Mouse (Mus musculus): ENCODE data around the gene Crebzf. TPM values are rescaled to one million over a fixed set of nuclear protein-coding genes. Genes with fewer than 3 reads are reported as not detected.

The Crebzf gene
- polyA plus RNA-seq, 1 experiment, result 17.0 TPM

GRCm38 (mm10) chr7:90461441-90461840 lies 18.9 kb downstream of the Crebzf start:
- Histone ChIP-seq H3K36me3 (ENCODE audit: control insufficient read depth, insufficient read depth) (no peaks in the 10 kb centered on the region), H3K27me3 (ENCODE audit: control insufficient read depth, insufficient read depth, insufficient read length) (no peaks in the 10 kb centered on the region), H3K79me2 (ENCODE audit: control insufficient read depth, insufficient read depth) (peaks cover 4% of the 10 kb centered on the region), H3ac (ENCODE audit: control insufficient read depth, insufficient read length, low read depth) (no peak overlapping the region), H3K4me3 (ENCODE audit: insufficient read depth, poor library complexity, severe bottlenecking) (no peak overlapping the region), H3K79me3 (ENCODE audit: low read depth) (no peaks in the 10 kb centered on the region)
- TF ChIP-seq CEBPB (IDR thresholded peaks at IDR 0.05; ENCODE audit: low read depth), result no peak
- TF ChIP-seq MYOG (IDR thresholded peaks at IDR 0.05; ENCODE audit: control insufficient read depth, extremely low read depth, insufficient read length), result no peak
- no peak for TF ChIP-seq FOSL1 (IDR thresholded peaks at IDR 0.05; ENCODE audit: insufficient read depth, low read length, poor library complexity, severe bottlenecking)
- no peak for TF ChIP-seq CTCF (IDR thresholded peaks at IDR 0.05; ENCODE audit: control insufficient read depth, insufficient read depth, insufficient read length)
- no peak for TF ChIP-seq USF1 (IDR thresholded peaks at IDR 0.05; ENCODE audit: low read depth)
- TF ChIP-seq MAX (IDR thresholded peaks at IDR 0.05), result no peak
- no peak for TF ChIP-seq MYOD1 (IDR thresholded peaks at IDR 0.05; ENCODE audit: control insufficient read depth, insufficient read length, low read depth)

- H3ac ChIP-seq (ENCODE audit: control insufficient read depth, insufficient read length, low read depth), result no peak overlapping the region
- TF ChIP-seq CTCF (IDR thresholded peaks at IDR 0.05; ENCODE audit: control insufficient read depth, insufficient read depth, insufficient read length) (no peak), USF1 (IDR thresholded peaks at IDR 0.05; ENCODE audit: low read depth) (no peak), FOSL1 (IDR thresholded peaks at IDR 0.05; ENCODE audit: insufficient read depth, low read length, poor library complexity, severe bottlenecking) (no peak), MYOG (IDR thresholded peaks at IDR 0.05; ENCODE audit: control insufficient read depth, extremely low read depth, insufficient read length) (no peak), MAX (IDR thresholded peaks at IDR 0.05) (no peak), MYOD1 (IDR thresholded peaks at IDR 0.05; ENCODE audit: control insufficient read depth, insufficient read length, low read depth) (no peak), CEBPB (IDR thresholded peaks at IDR 0.05; ENCODE audit: low read depth) (no peak)
- H3K36me3 ChIP-seq (ENCODE audit: control insufficient read depth, insufficient read depth), result peaks cover 4% of the 10 kb centered on the region
- H3K79me2 ChIP-seq (ENCODE audit: control insufficient read depth, insufficient read depth), result peaks cover 5% of the 10 kb centered on the region
- no peaks in the 10 kb centered on the region for H3K27me3 ChIP-seq (ENCODE audit: control insufficient read depth, insufficient read depth, insufficient read length)
- H3K4me3 ChIP-seq (ENCODE audit: insufficient read depth, poor library complexity, severe bottlenecking), result no peak overlapping the region
- no peaks in the 10 kb centered on the region for H3K79me3 ChIP-seq (ENCODE audit: low read depth)
Observed at GRCm38 (mm10) chr7:90473511-90473910, 31.0 kb downstream of the Crebzf start.

GRCm38 (mm10) chr7:90475793-90476312 lies 33.3 kb downstream of the Crebzf start, which contains the start of gene Tmem126b:
Gene Tmem126b, minus strand, starts transcription at chr7:90476001.
- H3K79me3 ChIP-seq (ENCODE audit: low read depth), result no peaks in the 10 kb centered on the region

GRCm38 (mm10) chr7:90476313-90477245 lies 34.0 kb downstream of the Crebzf start, which contains the start of gene Dlg2:
Gene Dlg2, plus strand, starts transcription at chr7:90476672.
- H3K27me3 ChIP-seq (ENCODE audit: control insufficient read depth, insufficient read depth, insufficient read length), result no peaks in the 10 kb centered on the region
- no peaks in the 10 kb centered on the region for H3K79me3 ChIP-seq (ENCODE audit: low read depth)
- TF ChIP-seq FOSL1 (IDR thresholded peaks at IDR 0.05; ENCODE audit: insufficient read depth, low read length, poor library complexity, severe bottlenecking) (no peak), USF1 (IDR thresholded peaks at IDR 0.05; ENCODE audit: low read depth) (no peak), MAX (IDR thresholded peaks at IDR 0.05) (no peak), MYOG (IDR thresholded peaks at IDR 0.05; ENCODE audit: control insufficient read depth, extremely low read depth, insufficient read length) (no peak), CTCF (IDR thresholded peaks at IDR 0.05; ENCODE audit: control insufficient read depth, insufficient read depth, insufficient read length) (no peak), CEBPB (IDR thresholded peaks at IDR 0.05; ENCODE audit: low read depth) (no peak), MYOD1 (IDR thresholded peaks at IDR 0.05; ENCODE audit: control insufficient read depth, insufficient read length, low read depth) (no peak)
- peaks cover 5% of the 10 kb centered on the region for H3K79me2 ChIP-seq (ENCODE audit: control insufficient read depth, insufficient read depth)
- H3K36me3 ChIP-seq (ENCODE audit: control insufficient read depth, insufficient read depth), result no peaks in the 10 kb centered on the region
- peak within 1 kb of the TSS; percentile 44 for H3K4me3 ChIP-seq (ENCODE audit: insufficient read depth, poor library complexity, severe bottlenecking)
- H3ac ChIP-seq (ENCODE audit: control insufficient read depth, insufficient read length, low read depth), result peak within 1 kb of the TSS; percentile 62

More at GRCm38 (mm10) chr7:90475793-90476312, 33.3 kb downstream of the Crebzf start, which contains the start of gene Tmem126b:
- Histone ChIP-seq H3ac (ENCODE audit: control insufficient read depth, insufficient read length, low read depth) (peak within 1 kb of the TSS; percentile 62), H3K36me3 (ENCODE audit: control insufficient read depth, insufficient read depth) (no peaks in the 10 kb centered on the region), H3K79me2 (ENCODE audit: control insufficient read depth, insufficient read depth) (peaks cover 5% of the 10 kb centered on the region), H3K4me3 (ENCODE audit: insufficient read depth, poor library complexity, severe bottlenecking) (peak within 1 kb of the TSS; percentile 44), H3K27me3 (ENCODE audit: control insufficient read depth, insufficient read depth, insufficient read length) (no peaks in the 10 kb centered on the region)
- TF ChIP-seq USF1 (IDR thresholded peaks at IDR 0.05; ENCODE audit: low read depth) (peak; percentile 98), FOSL1 (IDR thresholded peaks at IDR 0.05; ENCODE audit: insufficient read depth, low read length, poor library complexity, severe bottlenecking) (no peak)

- TF ChIP-seq FOSL1 (IDR thresholded peaks at IDR 0.05; ENCODE audit: insufficient read depth, low read length, poor library complexity, severe bottlenecking) (no peak), CEBPB (IDR thresholded peaks at IDR 0.05; ENCODE audit: low read depth) (no peak), MAX (IDR thresholded peaks at IDR 0.05) (no peak), MYOD1 (IDR thresholded peaks at IDR 0.05; ENCODE audit: control insufficient read depth, insufficient read length, low read depth) (no peak), USF1 (IDR thresholded peaks at IDR 0.05; ENCODE audit: low read depth) (no peak), MYOG (IDR thresholded peaks at IDR 0.05; ENCODE audit: control insufficient read depth, extremely low read depth, insufficient read length) (no peak), CTCF (IDR thresholded peaks at IDR 0.05; ENCODE audit: control insufficient read depth, insufficient read depth, insufficient read length) (no peak)
- H3K36me3 ChIP-seq (ENCODE audit: control insufficient read depth, insufficient read depth), result no peaks in the 10 kb centered on the region
- no peak overlapping the region for H3K4me3 ChIP-seq (ENCODE audit: insufficient read depth, poor library complexity, severe bottlenecking)
- no peaks in the 10 kb centered on the region for H3K27me3 ChIP-seq (ENCODE audit: control insufficient read depth, insufficient read depth, insufficient read length)
- H3K79me2 ChIP-seq (ENCODE audit: control insufficient read depth, insufficient read depth), result no peaks in the 10 kb centered on the region
- no peak overlapping the region for H3ac ChIP-seq (ENCODE audit: control insufficient read depth, insufficient read length, low read depth)
- H3K79me3 ChIP-seq (ENCODE audit: low read depth), result no peaks in the 10 kb centered on the region
Observed at GRCm38 (mm10) chr7:90482607-90483006, 40.1 kb downstream of the Crebzf start.

Other genes with a start within 250 kb of the Crebzf start
- gene Ccdc83, start 177.0 kb upstream of the Crebzf start, polyA plus RNA-seq (2012; fragmentation: generic; extraction: Trizol), result not detected
- 21.9 TPM for gene Sytl2, start 140.5 kb upstream of the Crebzf start, polyA plus RNA-seq (2012; fragmentation: generic; extraction: Trizol)
- 0.25 TPM for gene Ccdc89, start 16.2 kb upstream of the Crebzf start, polyA plus RNA-seq (2012; fragmentation: generic; extraction: Trizol)
- gene Tmem126a, start 14.5 kb downstream of the Crebzf start, polyA plus RNA-seq (2012; fragmentation: generic; extraction: Trizol), result 82.0 TPM
- gene Tmem126b, start 33.3 kb downstream of the Crebzf start, polyA plus RNA-seq (2012; fragmentation: generic; extraction: Trizol), result 6.1 TPM
- 0.01 TPM for gene Dlg2, start 33.9 kb downstream of the Crebzf start, polyA plus RNA-seq (2012; fragmentation: generic; extraction: Trizol)

All from C2C12 (cell line).